Mouse (Mus musculus): Measurements from ENCODE around the gene Sfmbt1. TPM values are rescaled to one million over a fixed set of nuclear protein-coding genes. Genes with fewer than 3 reads are reported as not detected.

The Sfmbt1 gene
- total and polyA plus RNA-seq, 3 experiments = 9.4 to 33.0 (median 13.7) TPM

- no peak for DNase-seq (ENCODE audit: low read depth, low spot score)
- Histone ChIP-seq H3K27me3 (ENCODE audit: control insufficient read depth in 1 of 2, insufficient read depth in 2 of 2, low read length in 2 of 2) (no peaks in the 10 kb centered on the region), H3K4me1 (ENCODE audit: control insufficient read depth in 1 of 2, insufficient read depth in 2 of 2, low read length in 2 of 2) (no peaks in the 10 kb centered on the region), H3K79me2 (ENCODE audit: control insufficient read depth, insufficient read depth, low read length, poor library complexity) (no peaks in the 10 kb centered on the region), H3K36me3 (ENCODE audit: control insufficient read depth in 1 of 2, insufficient read depth in 2 of 2, low read length in 2 of 2) (no peaks in the 10 kb centered on the region; a peak in 1 of 4 replicates), H3K27ac (ENCODE audit: control insufficient read depth, low read depth, low read length) (no peak overlapping the region), H3K4me3 (ENCODE audit: control insufficient read depth in 1 of 2, insufficient read depth in 1 of 2, low read depth in 2 of 2, low read length in 2 of 2) (no peak overlapping the region), H3K9me3 (replicated peaks; ENCODE audit: insufficient read depth, low read length) (no peaks in the 10 kb centered on the region), H3K9ac (ENCODE audit: control insufficient read depth, low read depth, low read length, poor library complexity, severe bottlenecking) (no peak overlapping the region)
- TF ChIP-seq GABPA (IDR thresholded peaks at IDR 0.05; ENCODE audit: low read depth, low read length) (no peak), ZC3H11A (IDR thresholded peaks at IDR 0.05; ENCODE audit: low read depth, low read length) (no peak), MYC (IDR thresholded peaks at IDR 0.05; ENCODE audit: low read depth, low read length) (no peak), TCF12 (IDR thresholded peaks at IDR 0.05; ENCODE audit: low read depth, low read length) (no peak), MAZ (IDR thresholded peaks at IDR 0.05; ENCODE audit: low read depth, low read length) (no peak), USF2 (IDR thresholded peaks at IDR 0.05; ENCODE audit: borderline replicate concordance in 1 of 2, insufficient read depth in 1 of 2, low read depth in 1 of 2, low read length in 2 of 2) (no peak)
Observed at GRCm38 (mm10) chr14:30869391-30869801, 154.7 kb downstream of the Sfmbt1 start.

DNA sequence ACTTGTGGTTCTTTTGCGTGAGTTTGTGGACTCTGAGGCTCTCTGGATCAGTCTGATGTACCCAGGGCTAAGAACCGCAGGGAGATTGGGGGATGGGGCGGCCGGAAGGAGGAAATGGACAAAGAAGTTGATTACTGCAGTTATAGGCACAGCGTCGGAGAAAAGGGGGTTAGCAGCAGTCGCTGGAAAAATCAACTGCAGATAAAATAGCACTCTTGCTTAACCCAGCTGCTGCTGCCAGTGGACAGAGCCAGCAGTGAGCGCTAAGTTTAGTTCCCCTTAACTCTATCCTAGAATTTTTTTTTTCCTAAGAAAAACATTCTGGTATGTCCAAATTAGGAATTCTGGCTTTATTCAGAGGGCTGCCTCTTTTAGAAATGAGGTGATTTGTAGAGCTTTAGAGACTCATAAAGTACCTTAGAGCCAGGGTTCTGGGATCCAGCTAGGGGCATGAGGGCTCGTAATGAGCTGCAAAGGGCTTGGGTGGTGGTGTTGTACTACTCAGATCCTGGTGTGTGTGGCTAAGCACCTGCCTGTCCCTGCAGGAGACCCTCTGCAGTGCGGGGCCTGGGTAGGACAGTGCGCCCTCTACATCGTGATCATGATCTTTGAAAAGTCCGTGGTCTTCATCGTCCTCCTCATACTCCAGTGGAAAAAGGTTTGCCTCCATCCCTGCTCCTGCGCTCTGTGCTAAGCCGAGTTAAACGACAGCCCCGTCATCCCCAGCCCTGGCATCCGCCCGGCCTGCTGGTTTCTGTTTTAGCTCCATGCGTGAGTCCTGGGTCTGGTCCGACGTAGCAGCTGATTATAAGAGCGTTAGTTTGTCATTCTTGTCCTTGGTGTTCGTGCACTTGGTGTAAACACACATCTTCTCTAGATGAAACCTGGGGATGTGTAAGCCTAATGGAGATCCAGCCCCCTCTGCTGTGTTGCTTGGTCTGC is 155.8 kb downstream of the Sfmbt1 start:
- Histone ChIP-seq H3K4me1 (ENCODE audit: control insufficient read depth in 1 of 2, insufficient read depth in 2 of 2, low read length in 2 of 2) (no peaks in the 10 kb centered on the region; a peak in 2 of 4 replicates), H3K79me2 (ENCODE audit: control insufficient read depth, insufficient read depth, low read length, poor library complexity) (no peaks in the 10 kb centered on the region), H3K9ac (ENCODE audit: control insufficient read depth, low read depth, low read length, poor library complexity, severe bottlenecking) (no peak overlapping the region), H3K9me3 (replicated peaks; ENCODE audit: insufficient read depth, low read length) (no peaks in the 10 kb centered on the region), H3K36me3 (ENCODE audit: control insufficient read depth in 1 of 2, insufficient read depth in 2 of 2, low read length in 2 of 2) (no peaks in the 10 kb centered on the region; a peak in 1 of 4 replicates), H3K27me3 (ENCODE audit: control insufficient read depth in 1 of 2, insufficient read depth in 2 of 2, low read length in 2 of 2) (no peaks in the 10 kb centered on the region), H3K4me3 (ENCODE audit: control insufficient read depth in 1 of 2, insufficient read depth in 1 of 2, low read depth in 2 of 2, low read length in 2 of 2) (no peak overlapping the region), H3K27ac (ENCODE audit: control insufficient read depth, low read depth, low read length) (no peak overlapping the region)
- no peak for DNase-seq (ENCODE audit: low read depth, low spot score)
- no peak for TF ChIP-seq POLR2AphosphoS2 (IDR thresholded peaks at IDR 0.05; ENCODE audit: low read length)
- no peak for TF ChIP-seq TAL1 (IDR thresholded peaks at IDR 0.05; ENCODE audit: low read length)
- TF ChIP-seq ZKSCAN1 (IDR thresholded peaks at IDR 0.05; ENCODE audit: low read depth, low read length) = no peak
- no peak for TF ChIP-seq HCFC1 (IDR thresholded peaks at IDR 0.05; ENCODE audit: low read depth, low read length)
- no peak for TF ChIP-seq ETS1 (IDR thresholded peaks at IDR 0.05; ENCODE audit: low read depth, low read length)
- no peak for TF ChIP-seq GABPA (IDR thresholded peaks at IDR 0.05; ENCODE audit: low read depth, low read length)
- no peak for TF ChIP-seq ZNF384 (IDR thresholded peaks at IDR 0.05; ENCODE audit: low read depth, low read length)
- no peak for TF ChIP-seq MXI1 (IDR thresholded peaks at IDR 0.05; ENCODE audit: low read depth, low read length)
- no peak for TF ChIP-seq CHD2 (IDR thresholded peaks at IDR 0.05; ENCODE audit: low read length)
- no peak for TF ChIP-seq TBP (IDR thresholded peaks at IDR 0.05; ENCODE audit: low read depth, low read length)
- TF ChIP-seq ELF1 (IDR thresholded peaks at IDR 0.05; ENCODE audit: low read depth, low read length) = no peak
- no peak for TF ChIP-seq SMC3 (IDR thresholded peaks at IDR 0.05; ENCODE audit: low read depth, low read length)
- no peak for TF ChIP-seq MEF2A (IDR thresholded peaks at IDR 0.05; ENCODE audit: extremely low read depth, insufficient replicate concordance, low read depth, low read length, poor library complexity, severe bottlenecking)
- no peak for TF ChIP-seq TCF12 (IDR thresholded peaks at IDR 0.05; ENCODE audit: low read depth, low read length)

Other genes starting within 250 kb of the Sfmbt1 start
- 17.6 and 21.4 TPM in 2 replicates for gene Dcp1a, start 235.3 kb upstream of the Sfmbt1 start, total RNA-seq (2012; rRNA removed)
- gene Dcp1a, start 235.3 kb upstream of the Sfmbt1 start, polyA plus RNA-seq (2012; ENCODE audit: insufficient read depth in 1 of 2, insufficient read length in 2 of 2, low read depth in 1 of 2, low replicate concordance in 2 of 2, missing spikeins in 1 of 2) = 10 to 100 TPM in 1 of 2 experiments, not detected in 1; 31.4 TPM
- not detected in 2 replicates for gene Cacna1d, start 223.4 kb upstream of the Sfmbt1 start, total RNA-seq (2012; rRNA removed)
- not detected for gene Cacna1d, start 223.4 kb upstream of the Sfmbt1 start, polyA plus RNA-seq (2012; ENCODE audit: insufficient read depth in 1 of 2, insufficient read length in 2 of 2, low read depth in 1 of 2, low replicate concordance in 2 of 2, missing spikeins in 1 of 2)
- 636 and 640 TPM in 2 replicates for gene Tkt, start 166.5 kb upstream of the Sfmbt1 start, total RNA-seq (2012; rRNA removed)
- 1,000 to 10,000 TPM in 1 of 2 experiments, 100 to 1,000 TPM in 1; 115 to 1,273 TPM for gene Tkt, start 166.5 kb upstream of the Sfmbt1 start, polyA plus RNA-seq (2012; ENCODE audit: insufficient read depth in 1 of 2, insufficient read length in 2 of 2, low read depth in 1 of 2, low replicate concordance in 2 of 2, missing spikeins in 1 of 2)
- 33.9 and 37.4 TPM in 2 replicates for gene Prkcd, start 88.6 kb upstream of the Sfmbt1 start, total RNA-seq (2012; rRNA removed)
- 10 to 100 TPM in 1 of 2 experiments, not detected in 1; 72.7 TPM for gene Prkcd, start 88.6 kb upstream of the Sfmbt1 start, polyA plus RNA-seq (2012; ENCODE audit: insufficient read depth in 1 of 2, insufficient read length in 2 of 2, low read depth in 1 of 2, low replicate concordance in 2 of 2, missing spikeins in 1 of 2)
- gene Rft1, start 60.5 kb upstream of the Sfmbt1 start, total RNA-seq (2012; rRNA removed) = 8.0 and 9.1 TPM in 2 replicates
- gene Rft1, start 60.5 kb upstream of the Sfmbt1 start, polyA plus RNA-seq (2012; ENCODE audit: insufficient read depth in 1 of 2, insufficient read length in 2 of 2, low read depth in 1 of 2, low replicate concordance in 2 of 2, missing spikeins in 1 of 2) = 10 to 100 TPM in 1 of 2 experiments, not detected in 1; 11.3 TPM
- gene Tmem110, start 110.7 kb downstream of the Sfmbt1 start, total RNA-seq (2012; rRNA removed) = 9.3 and 11.6 TPM in 2 replicates
- gene Tmem110, start 110.7 kb downstream of the Sfmbt1 start, polyA plus RNA-seq (2012; ENCODE audit: insufficient read depth in 1 of 2, insufficient read length in 2 of 2, low read depth in 1 of 2, low replicate concordance in 2 of 2, missing spikeins in 1 of 2) = 10 to 100 TPM in 1 of 2 experiments, not detected in 1; 21.0 TPM
- 0.08 and 0.16 TPM in 2 replicates for gene Mustn1, start 164.4 kb downstream of the Sfmbt1 start, total RNA-seq (2012; rRNA removed)
- gene Mustn1, start 164.4 kb downstream of the Sfmbt1 start, polyA plus RNA-seq (2012; ENCODE audit: insufficient read depth in 1 of 2, insufficient read length in 2 of 2, low read depth in 1 of 2, low replicate concordance in 2 of 2, missing spikeins in 1 of 2) = under 1 TPM in 1 of 2 experiments, not detected in 1; 0.22 TPM
- not detected in 2 replicates for gene Itih4, start 171.6 kb downstream of the Sfmbt1 start, total RNA-seq (2012; rRNA removed)
- not detected for gene Itih4, start 171.6 kb downstream of the Sfmbt1 start, polyA plus RNA-seq (2012; ENCODE audit: insufficient read depth in 1 of 2, insufficient read length in 2 of 2, low read depth in 1 of 2, low replicate concordance in 2 of 2, missing spikeins in 1 of 2)
- not detected in 2 replicates for gene Itih3, start 208.9 kb downstream of the Sfmbt1 start, total RNA-seq (2012; rRNA removed)
- gene Itih3, start 208.9 kb downstream of the Sfmbt1 start, polyA plus RNA-seq (2012; ENCODE audit: insufficient read depth in 1 of 2, insufficient read length in 2 of 2, low read depth in 1 of 2, low replicate concordance in 2 of 2, missing spikeins in 1 of 2) = not detected
- gene Itih1, start 228.4 kb downstream of the Sfmbt1 start, total RNA-seq (2012; rRNA removed) = not detected in 2 replicates
- gene Itih1, start 228.4 kb downstream of the Sfmbt1 start, polyA plus RNA-seq (2012; ENCODE audit: insufficient read depth in 1 of 2, insufficient read length in 2 of 2, low read depth in 1 of 2, low replicate concordance in 2 of 2, missing spikeins in 1 of 2) = under 1 TPM in 1 of 2 experiments, not detected in 1; 0.03 TPM
- gene Nek4, start 236.5 kb downstream of the Sfmbt1 start, total RNA-seq (2012; rRNA removed) = 16.6 and 18.4 TPM in 2 replicates
- 10 to 100 TPM in 1 of 2 experiments, not detected in 1; 19.3 TPM for gene Nek4, start 236.5 kb downstream of the Sfmbt1 start, polyA plus RNA-seq (2012; ENCODE audit: insufficient read depth in 1 of 2, insufficient read length in 2 of 2, low read depth in 1 of 2, low replicate concordance in 2 of 2, missing spikeins in 1 of 2)

Measured in MEL (cell line).